Mouse (Mus musculus) embryonic facial prominence, embryonic 14.5 days (tissue): ENCODE data around the gene Ntrk3. TPM values are rescaled to one million over a fixed set of nuclear protein-coding genes. Genes with fewer than 3 reads are reported as not detected.

Source experiments
- ATAC-seq: fragments of 200-750 bp; cut with Nextera tagmentation; 2 replicates; pipeline ENCODE4 v1.8.0; 2017; ENCODE audit warnings: low read depth, moderate number of reproducible peaks, moderate TSS enrichment
- DNase-seq: peaks from one replicate; pipeline ENCODE4 v3.0.0-alpha.2; 2015; ENCODE audit warnings: low spot score
- H3K27ac ChIP-seq: fragments of 300-500 bp; sonication (generic); replicated peaks from 2 replicates; pipeline ENCODE4 v1.5.1; 2014; ENCODE audit warnings: low read depth, mild to moderate bottlenecking, low read length, moderate library complexity
- H3K27me3 ChIP-seq: fragments of 300-500 bp; sonication (generic); replicated peaks from 2 replicates; pipeline ENCODE4 v1.6.1; 2014; ENCODE audit warnings: low read length; ENCODE audit not compliant: control insufficient read depth, insufficient read depth
- H3K36me3 ChIP-seq: fragments of 300-500 bp; sonication (generic); 2 replicates; pipeline ENCODE4 v1.6.1; 2014; ENCODE audit warnings: low read length, mixed read lengths; ENCODE audit not compliant: control insufficient read depth, insufficient read depth
- H3K4me1 ChIP-seq: fragments of 300-500 bp; sonication (generic); 2 replicates; pipeline ENCODE4 v1.6.1; 2014; ENCODE audit warnings: antibody characterized with exemption, low read length; ENCODE audit not compliant: control insufficient read depth, insufficient read depth
- H3K4me2 ChIP-seq: fragments of 300-500 bp; sonication (generic); 2 replicates; pipeline ENCODE4 v1.6.1; 2014; ENCODE audit warnings: low read depth, mild to moderate bottlenecking, low read length, moderate library complexity, mixed read lengths
- H3K4me3 ChIP-seq: fragments of 300-500 bp; sonication (generic); 2 replicates; pipeline ENCODE4 v1.5.1; 2014; ENCODE audit warnings: low read depth, mild to moderate bottlenecking, low read length
- H3K9ac ChIP-seq: fragments of 300-500 bp; sonication (generic); 2 replicates; pipeline ENCODE4 v1.6.1; 2014; ENCODE audit warnings: low read depth, mild to moderate bottlenecking, low read length, moderate library complexity, mixed read lengths
- H3K9me3 ChIP-seq: fragments of 300-500 bp; sonication (generic); 2 replicates; pipeline ENCODE4 v1.6.1; 2016; ENCODE audit warnings: low read length; ENCODE audit not compliant: control insufficient read depth
- WGBS: fragments of 180-500 bp; shearing (Covaris S2); extraction: QIAGEN DNeasy Blood & Tissue Kit; methylation state at CpG from one replicate; pipeline ENCODE4 v1.1.7; 2014; 5-methylcytosine and 5-hydroxymethylcytosine counted together
- polyA plus RNA-seq: library from polyadenylated mRNA; unstranded; fragments of >200 nt; fragmentation: Nextera tagmentation; extraction: Ambion mirVana; gene quantifications from 2 replicates; pipeline ENCODE4 v1.2.1, GENCODE M21; 2014

Ntrk3 gene
- polyA plus RNA-seq, 1 experiment from 2014 or later = 10.5 TPM

DNA sequence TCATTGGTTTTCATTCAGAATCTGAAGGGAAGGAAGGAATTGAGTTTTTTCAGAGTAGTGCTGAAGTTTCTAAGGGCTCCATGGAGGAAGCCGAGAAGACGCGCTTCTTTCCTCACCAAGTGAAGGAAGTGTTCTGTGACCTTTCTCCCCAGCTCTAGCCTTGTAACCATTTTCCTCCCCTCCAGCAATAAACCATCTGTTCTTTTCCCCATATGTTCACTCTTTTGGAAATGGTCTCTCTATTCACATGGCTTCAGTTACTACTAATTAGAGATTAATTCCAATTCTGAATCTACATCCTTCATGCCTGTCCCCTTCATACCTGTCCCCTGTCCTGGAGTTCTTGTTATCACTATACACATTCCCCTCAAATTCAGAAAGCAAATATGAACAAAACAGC is 209.8 kb downstream of the Ntrk3 start:
- Histone ChIP-seq H3K27me3 (no peaks in the 10 kb centered on the region), H3K9me3 (no peaks in the 10 kb centered on the region), H3K9ac (no peak overlapping the region), H3K4me1 (no peaks in the 10 kb centered on the region), H3K36me3 (no peaks in the 10 kb centered on the region), H3K27ac (no peak overlapping the region), H3K4me3 (no peak overlapping the region), H3K4me2 (no peak overlapping the region)
- DNase-seq (no peak), ATAC-seq (no peak)
- WGBS = 50% methylated on average over 3 of the region's 3 CpGs

DNA sequence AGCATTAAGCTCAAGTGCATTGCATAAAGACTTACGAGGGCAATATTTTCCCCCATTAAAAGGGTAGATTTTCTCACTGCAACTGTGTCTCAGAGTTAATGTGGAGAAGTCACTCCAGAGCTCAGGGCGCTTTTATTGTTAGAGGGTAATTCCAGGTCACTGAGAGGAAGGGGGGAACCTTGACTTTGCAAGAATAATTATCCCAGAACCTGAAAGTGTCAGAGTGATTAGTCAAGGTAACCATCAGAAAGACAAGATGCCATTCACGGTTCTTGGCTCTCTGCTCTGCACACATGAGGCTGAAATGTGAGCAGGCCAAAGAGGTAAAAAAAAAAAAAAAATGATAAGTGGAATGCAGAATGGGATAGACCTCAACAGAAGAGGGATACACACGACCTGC is 210.2 kb downstream of the Ntrk3 start:
- Histone ChIP-seq H3K4me2 (no peak overlapping the region), H3K27me3 (no peaks in the 10 kb centered on the region), H3K9ac (no peak overlapping the region), H3K27ac (no peak overlapping the region), H3K36me3 (no peaks in the 10 kb centered on the region), H3K9me3 (no peaks in the 10 kb centered on the region), H3K4me3 (no peak overlapping the region), H3K4me1 (no peaks in the 10 kb centered on the region)
- 40% methylated on average over 4 of the region's 4 CpGs for WGBS
- DNase-seq (no peak), ATAC-seq (no peak)

DNA sequence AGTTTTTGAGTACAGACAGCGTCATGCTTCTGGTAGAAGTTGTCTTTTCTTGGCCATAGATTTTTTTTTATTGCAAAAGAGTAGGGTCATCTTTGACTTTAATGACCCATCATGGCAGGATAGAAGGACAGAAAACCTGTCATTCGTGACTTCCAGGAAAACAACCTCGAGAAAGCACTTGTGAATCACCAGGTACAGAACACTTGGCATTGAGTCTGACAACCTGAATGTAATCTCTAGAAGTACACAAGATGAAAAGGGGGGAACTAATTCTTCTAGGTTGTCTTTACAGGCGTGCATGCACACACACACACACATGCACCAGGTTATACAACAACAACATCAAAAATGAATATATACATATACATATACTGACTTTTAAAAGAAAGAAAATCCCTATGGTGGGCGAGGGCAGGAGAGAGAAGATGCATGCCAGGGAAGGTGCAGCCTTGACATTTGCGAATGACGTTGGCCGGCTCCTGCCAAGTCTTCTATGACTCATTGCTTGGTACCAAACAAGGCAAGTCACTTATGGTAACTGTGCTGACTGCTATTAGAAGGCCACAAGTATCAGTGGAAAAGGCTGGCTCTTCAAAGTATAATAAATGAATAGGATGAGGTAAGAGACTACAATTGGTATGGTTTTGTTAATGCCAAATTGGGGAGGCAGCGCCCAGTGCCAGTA is 217.4 kb downstream of the Ntrk3 start:
- ATAC-seq = no peak
- Histone ChIP-seq H3K27me3 (no peaks in the 10 kb centered on the region), H3K4me1 (no peaks in the 10 kb centered on the region), H3K27ac (no peak overlapping the region), H3K4me3 (no peak overlapping the region), H3K4me2 (no peak overlapping the region), H3K9ac (no peak overlapping the region), H3K9me3 (no peaks in the 10 kb centered on the region), H3K36me3 (no peaks in the 10 kb centered on the region)
- 87% methylated on average over 9 of the region's 9 CpGs for WGBS
- DNase-seq = no peak

DNA sequence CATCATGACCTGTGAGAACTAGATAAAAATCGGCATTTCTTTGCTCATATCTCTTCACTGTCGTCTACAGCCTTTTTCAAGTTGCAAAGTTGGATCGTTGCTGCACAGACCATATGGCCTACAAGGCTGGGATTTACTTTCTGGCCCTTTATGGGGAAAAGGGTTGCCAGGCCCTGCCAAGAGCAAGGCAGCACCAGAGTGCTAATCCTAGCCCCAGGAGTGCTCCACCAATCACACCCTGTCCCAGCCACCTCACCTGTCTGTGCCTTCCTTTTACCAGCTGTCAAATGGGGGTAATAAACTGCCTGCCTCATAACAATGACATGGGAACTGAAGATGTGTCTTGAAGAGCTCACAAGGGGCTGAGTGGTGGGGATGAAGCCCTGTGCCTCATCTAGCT is 218.1 kb downstream of the Ntrk3 start:
- H3K9ac ChIP-seq = no peak overlapping the region
- H3K27me3 ChIP-seq = no peaks in the 10 kb centered on the region
- ATAC-seq (no peak), DNase-seq (no peak)
- no peak overlapping the region for H3K4me2 ChIP-seq
- 88% methylated on average over 3 of the region's 3 CpGs for WGBS
- H3K36me3 ChIP-seq = no peaks in the 10 kb centered on the region
- no peaks in the 10 kb centered on the region for H3K4me1 ChIP-seq
- no peak overlapping the region for H3K27ac ChIP-seq
- no peaks in the 10 kb centered on the region for H3K9me3 ChIP-seq
- no peak overlapping the region for H3K4me3 ChIP-seq

DNA sequence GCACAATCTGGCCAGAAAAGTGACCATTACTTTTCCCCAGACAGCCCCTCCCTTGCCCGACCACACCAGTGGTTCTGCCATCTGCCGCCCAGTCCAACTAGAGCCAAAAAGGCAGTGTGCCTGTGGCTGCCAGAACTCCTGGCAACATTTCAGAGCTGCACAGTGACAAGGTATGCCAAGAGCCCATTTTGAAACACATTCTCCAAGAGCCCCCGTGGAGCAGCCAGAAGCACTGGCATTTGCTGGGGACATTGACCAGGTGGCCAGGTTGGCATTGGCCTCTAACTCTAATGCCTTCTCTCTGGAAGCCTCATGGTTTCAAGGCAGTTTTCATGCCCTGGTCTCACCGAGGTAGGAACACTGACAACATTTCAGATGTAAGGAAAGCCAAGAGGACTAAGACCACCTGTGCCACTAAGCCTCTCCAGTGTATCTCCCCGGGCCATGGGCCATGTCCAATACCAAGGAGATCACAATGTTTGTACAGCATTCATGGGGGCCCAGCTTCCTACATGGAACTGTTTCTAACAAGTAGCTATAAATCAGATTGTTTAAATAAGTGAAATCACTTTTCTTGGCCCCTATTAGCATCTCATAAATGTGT is 218.9 kb downstream of the Ntrk3 start:
- no peaks in the 10 kb centered on the region for H3K9me3 ChIP-seq
- no peak overlapping the region for H3K4me3 ChIP-seq
- no peak overlapping the region for H3K9ac ChIP-seq
- no peaks in the 10 kb centered on the region for H3K36me3 ChIP-seq
- no peak overlapping the region for H3K4me2 ChIP-seq
- no peak overlapping the region for H3K27ac ChIP-seq
- DNase-seq (no peak), ATAC-seq (no peak)
- no peaks in the 10 kb centered on the region for H3K4me1 ChIP-seq
- H3K27me3 ChIP-seq = no peaks in the 10 kb centered on the region
- 80% methylated on average over 5 of the region's 5 CpGs for WGBS

DNA sequence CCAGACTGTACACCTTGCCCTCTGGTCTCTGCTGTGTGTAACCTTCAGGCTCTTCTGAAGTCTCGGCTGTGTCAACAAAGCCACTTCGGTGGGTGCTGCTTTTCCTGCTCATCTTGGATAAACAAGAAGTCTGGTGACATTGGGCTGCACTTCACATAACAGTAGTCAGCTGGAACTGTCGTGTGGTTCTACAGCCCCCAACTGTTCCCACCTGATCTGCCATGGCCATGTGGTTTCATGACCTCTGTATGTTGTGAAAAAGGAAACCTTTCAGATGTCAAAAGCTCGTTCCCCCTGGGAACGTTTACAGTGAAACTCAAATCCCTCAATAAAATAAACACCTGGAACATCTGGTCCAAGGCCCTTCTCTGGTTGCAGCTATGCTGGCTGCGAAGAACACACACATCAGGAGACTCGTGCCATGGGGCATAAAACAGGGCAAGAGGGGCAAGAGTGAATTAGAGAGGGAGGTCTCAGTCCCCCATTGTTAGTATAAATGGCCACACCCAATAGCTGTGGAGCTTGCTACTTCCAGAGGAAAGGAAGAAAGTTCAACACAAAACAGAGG is 222.7 kb downstream of the Ntrk3 start:
- 37% methylated on average over 7 of the region's 7 CpGs for WGBS
- DNase-seq (no peak), ATAC-seq (no peak)
- Histone ChIP-seq H3K9me3 (no peaks in the 10 kb centered on the region), H3K9ac (no peak overlapping the region), H3K4me1 (no peaks in the 10 kb centered on the region), H3K36me3 (no peaks in the 10 kb centered on the region), H3K27me3 (no peaks in the 10 kb centered on the region), H3K27ac (no peak overlapping the region), H3K4me3 (no peak overlapping the region), H3K4me2 (no peak overlapping the region)

DNA sequence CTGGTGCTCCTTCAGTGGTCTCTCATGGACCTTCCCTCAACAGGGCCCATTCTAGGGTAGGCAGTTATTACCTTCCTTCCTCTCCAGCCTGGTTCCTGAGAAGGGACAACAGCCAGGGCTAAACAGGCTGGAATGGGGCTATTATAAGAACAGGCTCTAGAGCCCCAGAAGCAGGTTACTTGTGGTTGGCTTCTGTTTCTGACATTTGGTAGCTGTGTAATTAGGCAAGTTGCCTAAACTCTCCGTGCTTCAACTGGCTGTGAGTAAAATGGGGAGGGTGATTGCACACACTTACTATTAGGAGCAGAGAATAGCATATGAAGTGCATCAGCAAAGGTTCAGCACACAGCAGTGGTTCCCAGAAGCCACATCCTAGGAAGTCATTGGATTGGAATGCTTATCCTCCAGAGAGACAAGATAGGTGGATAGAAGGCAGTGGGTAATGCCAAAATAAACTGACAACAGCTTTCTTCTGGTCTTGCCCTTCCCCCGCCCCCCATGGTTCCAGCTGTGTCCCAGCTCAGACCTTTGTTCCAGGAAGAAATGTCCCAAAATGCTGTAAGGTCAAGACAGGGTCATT is 230.7 kb downstream of the Ntrk3 start:
- no peak for ATAC-seq
- H3K9ac ChIP-seq = no peak overlapping the region
- WGBS = 62% methylated on average over 2 of the region's 2 CpGs
- no peaks in the 10 kb centered on the region for H3K36me3 ChIP-seq
- H3K9me3 ChIP-seq = no peaks in the 10 kb centered on the region
- no peaks in the 10 kb centered on the region for H3K27me3 ChIP-seq
- no peak overlapping the region for H3K27ac ChIP-seq
- H3K4me2 ChIP-seq = no peak overlapping the region
- H3K4me3 ChIP-seq = no peak overlapping the region
- no peak for DNase-seq
- H3K4me1 ChIP-seq = no peaks in the 10 kb centered on the region

DNA sequence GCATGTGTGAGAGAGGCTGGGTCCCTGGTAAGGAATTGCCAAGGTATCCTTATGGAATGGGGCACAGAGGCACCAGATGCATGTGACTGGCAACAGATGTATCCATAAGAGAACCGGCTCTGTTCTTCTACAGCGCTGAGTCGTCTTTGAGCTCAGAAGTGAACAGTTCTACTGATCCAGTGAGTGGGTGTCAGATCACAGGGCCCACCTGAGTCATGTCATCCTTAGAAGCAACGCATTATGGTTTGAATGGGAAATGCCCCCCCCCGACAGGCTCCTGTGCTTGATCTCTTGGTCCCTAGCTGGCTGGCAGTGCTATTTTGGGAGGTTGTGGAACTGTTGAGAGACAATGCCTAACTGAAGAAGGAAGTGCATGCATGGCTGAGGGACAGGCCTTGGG is 236.9 kb downstream of the Ntrk3 start:
- no peaks in the 10 kb centered on the region for H3K36me3 ChIP-seq
- no peaks in the 10 kb centered on the region for H3K9me3 ChIP-seq
- no peak for ATAC-seq
- no peak for DNase-seq
- no peak overlapping the region for H3K27ac ChIP-seq
- 78% methylated on average over 5 of the region's 5 CpGs for WGBS
- H3K4me2 ChIP-seq = no peak overlapping the region
- H3K4me1 ChIP-seq = no peaks in the 10 kb centered on the region
- H3K27me3 ChIP-seq = no peaks in the 10 kb centered on the region
- no peak overlapping the region for H3K9ac ChIP-seq
- no peak overlapping the region for H3K4me3 ChIP-seq
